Mouse (Mus musculus) brain, embryonic 18.5 days (tissue): ENCODE data around the gene Gm28308.

ENCODE experiments used
- DNase-seq: peaks from one replicate; pipeline ENCODE4 v3.0.0-alpha.2; 2012; ENCODE audit warnings: low read depth, low spot score

Gene Gm28308

DNA sequence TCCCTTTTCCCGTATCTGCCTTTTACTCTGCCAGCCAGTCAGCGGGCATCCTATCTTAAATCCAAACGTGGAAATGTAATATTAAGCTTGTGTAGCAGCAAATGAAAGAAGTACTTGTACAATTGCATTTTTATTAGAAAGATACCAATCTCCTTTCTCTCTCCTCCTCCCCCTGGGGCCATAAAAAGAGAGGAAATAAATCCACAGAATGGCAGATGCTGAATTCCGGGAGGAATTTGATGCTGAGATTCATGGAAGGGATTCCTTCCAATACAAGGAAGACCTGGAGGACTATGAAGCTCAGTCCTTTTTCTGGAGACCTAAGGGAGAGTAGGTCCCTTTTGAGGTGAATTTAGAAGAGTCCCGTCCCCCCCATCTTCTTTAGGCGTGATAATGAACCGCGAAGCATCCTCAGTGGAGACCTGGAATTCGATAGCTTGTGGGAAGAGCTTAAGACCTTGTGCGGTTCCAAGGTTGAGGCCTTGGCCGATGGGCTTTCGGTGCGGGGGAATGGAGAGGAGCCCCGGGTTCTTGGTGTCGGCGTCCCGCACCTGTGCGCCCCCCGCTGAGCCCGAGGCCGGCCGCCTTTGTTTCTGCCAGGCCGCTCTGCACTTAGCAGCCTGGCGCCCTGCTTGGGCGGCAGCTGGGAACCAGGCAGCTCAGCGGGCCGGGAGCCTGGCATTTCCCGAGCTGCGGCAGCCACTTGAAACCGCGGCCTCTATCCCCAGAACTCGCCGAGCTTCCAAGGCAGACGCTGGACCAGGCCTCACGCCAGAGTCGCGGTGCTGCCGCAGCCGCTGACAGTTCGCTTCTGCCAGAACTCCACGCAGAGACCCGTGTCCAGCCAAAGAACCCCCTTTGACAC lies 44.7 kb downstream of the Gm28308 start:
- no peak for DNase-seq

DNA sequence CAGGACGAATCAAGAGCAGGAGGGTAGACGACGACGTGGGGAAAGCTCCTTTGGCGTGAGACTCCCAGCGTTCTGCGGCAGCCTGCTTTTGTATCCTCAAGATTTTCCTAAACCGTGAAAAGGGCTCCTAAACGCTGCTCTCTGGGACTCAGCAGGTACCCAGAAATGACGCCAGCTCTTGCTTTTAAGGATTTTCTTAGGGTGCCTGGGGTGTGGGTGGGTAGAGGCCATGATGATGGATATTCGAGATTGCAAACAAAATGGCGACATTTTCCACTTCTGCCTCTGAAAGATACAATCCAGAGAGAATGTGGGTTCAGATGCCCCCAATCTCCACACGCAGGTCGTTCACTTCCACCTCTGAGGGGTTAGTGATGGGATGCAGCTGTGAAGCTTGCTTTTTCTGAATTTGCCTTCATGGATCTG lies 45.4 kb downstream of the Gm28308 start:
- no peak for DNase-seq

DNA sequence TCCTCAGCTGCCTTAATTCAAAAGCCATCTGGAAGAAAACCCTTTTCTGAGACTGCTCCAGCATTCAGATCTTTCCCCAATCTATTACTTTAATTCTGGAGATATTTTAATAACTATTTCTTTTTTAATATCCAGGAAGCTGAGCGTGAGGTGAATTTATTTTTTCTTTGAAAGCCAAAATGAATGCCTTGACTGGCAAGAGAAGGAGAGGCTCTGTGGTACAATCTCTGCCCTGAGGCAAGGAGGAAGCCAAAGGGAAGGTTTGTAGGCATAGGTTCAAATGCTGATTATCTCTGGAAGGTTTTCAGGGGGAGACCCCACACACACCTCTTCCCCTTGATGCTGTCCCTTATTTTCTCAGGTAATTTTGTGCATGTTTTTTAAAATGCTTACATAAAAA lies 46.0 kb downstream of the Gm28308 start:
- DNase-seq = no peak

- DNase-seq = no peak
Measured at GRCm38 (mm10) chr6:52166431-52167077, 46.6 kb downstream of the Gm28308 start.

DNA sequence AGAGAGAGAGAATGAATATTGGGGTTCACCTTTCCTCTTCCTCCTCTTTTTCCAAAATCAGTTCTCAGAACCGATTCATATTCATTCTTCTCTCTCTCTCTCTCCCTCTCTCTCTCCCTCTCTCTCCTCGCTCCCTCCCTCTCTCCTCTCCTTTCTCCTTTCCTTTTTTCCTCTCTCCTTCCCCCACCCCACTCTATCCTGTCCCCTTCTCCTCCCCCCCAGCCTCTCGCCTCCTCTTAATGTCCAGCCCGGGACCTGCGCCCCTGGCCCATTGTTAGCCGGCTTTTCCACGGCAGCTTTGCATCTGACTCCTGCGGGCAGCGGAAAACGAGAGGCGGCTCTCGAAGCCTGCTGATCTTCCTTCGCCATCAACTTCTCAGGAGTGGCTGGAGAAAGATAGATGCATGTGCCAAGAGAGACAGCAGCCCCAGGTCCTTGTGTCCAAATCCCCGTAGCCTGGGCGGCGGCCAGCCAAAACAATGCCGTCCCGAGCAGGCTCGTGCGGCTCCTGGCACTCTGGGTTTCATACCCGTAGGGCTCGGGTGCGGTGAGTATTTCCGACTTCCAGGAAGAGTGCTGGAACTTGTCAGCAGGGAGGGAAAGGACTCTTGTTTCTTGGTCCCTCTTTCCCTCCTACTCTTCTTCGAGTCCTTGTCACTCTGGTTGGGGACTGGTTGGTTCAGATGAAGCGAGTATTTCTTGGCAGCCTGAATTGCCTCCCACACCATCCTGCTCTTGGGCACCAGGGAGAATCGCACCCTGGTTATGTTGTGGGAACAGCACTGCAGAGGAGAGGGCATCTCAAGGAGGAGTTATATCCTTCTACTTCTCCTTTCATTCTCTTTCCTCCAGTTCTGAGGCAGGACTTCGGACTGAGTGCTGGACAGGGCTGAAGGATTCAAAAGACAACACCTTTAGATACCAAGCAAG lies 47.4 kb downstream of the Gm28308 start:
- DNase-seq = no peak

GRCm38 (mm10) chr6:52164626-52165440 lies 48.3 kb downstream of the Gm28308 start, which contains the start of gene Hoxa2:
TSS of gene Hoxa2 (minus strand) at chr6:52164831.
- no peak for DNase-seq

DNA sequence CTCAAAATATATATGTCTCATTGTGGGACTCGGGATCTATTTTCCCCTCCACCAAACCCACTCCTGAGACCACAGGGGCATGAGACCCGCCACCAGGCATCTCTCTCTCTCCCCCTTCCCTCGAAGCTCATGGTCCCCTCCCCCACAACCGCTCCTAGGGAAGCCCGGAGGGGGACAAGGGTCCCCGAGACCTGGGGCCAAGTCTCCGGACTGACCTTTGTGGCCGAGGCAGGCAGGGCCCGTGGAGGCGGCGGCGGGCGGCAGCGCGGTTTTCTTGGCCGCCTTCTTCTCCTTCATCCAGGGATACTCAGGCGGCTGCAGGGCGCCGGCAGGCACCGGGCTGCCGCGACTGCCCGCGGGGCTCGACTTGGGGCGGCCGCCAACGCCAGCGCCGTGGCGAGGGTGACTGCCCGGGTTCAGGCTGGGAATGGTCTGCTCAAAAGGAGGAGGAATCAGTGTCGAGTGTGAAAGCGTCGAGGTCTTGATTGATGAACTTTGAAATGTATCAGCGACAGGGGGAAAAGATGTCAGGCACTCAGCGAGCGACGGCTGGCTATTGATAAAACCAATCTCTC lies 49.0 kb downstream of the Gm28308 start:
- no peak for DNase-seq

GRCm38 (mm10) chr6:52163366-52164031 lies 49.6 kb downstream of the Gm28308 start:
- no peak for DNase-seq

GRCm38 (mm10) chr6:52162611-52163365 lies 50.4 kb downstream of the Gm28308 start:
- no peak for DNase-seq

DNA sequence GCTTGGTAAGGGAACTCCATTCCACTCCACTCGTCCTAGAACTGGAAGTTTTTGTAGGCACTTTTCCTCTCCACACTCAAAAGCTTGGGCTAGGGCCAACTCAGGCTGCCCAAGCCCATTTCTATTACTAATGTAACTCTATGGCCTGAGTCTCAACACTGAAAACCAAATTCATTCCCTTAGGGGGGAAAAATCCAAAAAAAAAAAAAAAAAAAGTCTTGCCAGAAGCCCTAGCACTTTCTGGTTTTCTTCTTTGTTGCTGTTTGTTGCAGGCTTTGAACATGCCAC lies 51.1 kb downstream of the Gm28308 start:
- DNase-seq = no peak

DNA sequence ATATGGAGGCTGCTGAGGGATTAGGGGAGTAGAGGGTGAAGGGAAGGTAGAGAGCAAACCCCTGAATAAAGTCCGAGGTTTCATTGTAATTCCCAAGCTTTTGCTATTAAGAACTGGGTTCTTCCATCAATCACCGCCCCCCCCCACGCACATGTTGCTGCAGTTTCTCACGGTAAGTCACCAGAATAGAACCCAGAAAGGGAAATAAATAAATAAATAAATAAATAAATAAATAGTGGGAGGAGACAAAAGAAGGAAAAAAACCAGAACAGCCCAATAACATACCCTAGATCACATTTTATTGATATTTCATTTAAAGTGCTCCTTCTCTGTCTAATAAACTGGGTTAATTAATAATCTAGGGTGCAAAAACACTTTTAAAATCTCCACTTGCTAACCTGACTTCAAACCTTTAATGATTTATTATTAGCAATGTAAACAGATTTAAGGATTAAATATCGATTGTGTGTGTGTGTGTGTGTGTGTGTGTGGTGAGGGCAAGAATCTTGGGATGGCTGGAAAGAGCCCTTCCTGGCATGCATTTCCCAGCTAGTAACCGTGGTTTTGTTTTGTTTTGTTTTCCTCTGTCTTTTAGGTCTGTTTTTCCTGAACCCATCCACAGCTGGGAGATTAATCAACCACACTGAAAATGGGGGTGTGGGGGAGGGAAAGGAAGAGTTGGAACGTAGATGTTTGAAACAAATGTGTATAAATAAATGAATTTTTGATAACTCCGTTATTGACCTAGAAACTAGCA lies 51.6 kb downstream of the Gm28308 start:
- DNase-seq = no peak

DNA sequence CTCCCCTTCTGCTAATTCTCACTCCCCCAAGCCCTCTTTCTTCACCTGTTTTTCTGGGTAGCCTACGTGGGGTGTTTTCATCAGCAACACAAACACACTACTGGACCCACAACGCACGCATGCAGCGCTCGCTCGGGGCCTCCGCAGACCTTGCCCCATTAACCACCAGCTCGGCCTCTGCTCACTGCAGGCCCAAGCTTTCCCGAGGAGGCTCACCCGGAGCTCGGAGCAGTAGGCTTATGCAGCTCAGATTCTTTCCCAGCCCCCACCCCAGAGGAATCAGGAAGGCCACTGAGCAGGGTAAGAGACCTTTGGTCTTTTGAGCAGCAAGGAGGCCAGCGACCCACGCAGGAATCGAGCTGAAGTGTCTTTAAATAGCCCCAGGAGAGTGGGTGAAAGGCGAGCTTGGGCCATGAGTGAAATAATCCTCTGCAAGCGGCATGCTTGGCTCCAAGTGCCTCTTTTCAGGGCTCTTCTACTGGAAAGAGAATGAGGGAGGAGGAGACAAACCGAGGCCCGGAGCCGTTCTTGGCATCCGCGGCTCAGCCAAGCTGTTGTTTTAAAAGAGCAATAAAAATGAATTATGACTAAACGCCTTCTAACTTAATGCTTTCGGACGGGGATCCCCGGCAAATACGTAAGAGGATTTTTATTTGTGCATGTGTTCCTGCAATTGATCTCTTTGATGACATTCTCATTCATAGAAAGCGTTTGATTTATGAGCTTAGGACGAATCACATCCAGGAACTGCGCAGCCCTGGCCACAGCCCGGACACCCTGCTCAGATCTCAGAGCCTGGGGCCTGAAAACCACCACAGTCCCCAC lies 52.4 kb downstream of the Gm28308 start:
- no peak for DNase-seq

DNA sequence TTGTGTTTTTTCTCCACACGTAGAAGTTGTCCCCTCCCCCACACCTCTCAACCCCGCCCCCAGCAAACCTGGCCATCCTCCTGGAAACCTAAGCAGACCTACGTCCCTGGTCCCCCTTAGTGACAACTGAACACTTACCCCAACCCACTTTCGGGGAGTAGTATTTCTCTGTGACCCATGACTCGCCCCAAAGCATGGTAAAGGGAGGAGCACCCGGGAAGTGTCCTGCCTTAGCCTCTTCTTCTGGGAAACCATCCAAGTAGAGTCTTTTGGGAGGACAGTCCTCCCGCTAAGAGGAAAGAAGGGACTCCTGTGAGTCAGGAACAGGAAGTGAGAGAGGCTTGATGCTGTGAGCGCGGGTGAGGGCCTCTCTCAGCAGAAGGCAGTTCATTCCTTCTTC lies 53.2 kb downstream of the Gm28308 start:
- no peak for DNase-seq

GRCm38 (mm10) chr6:52159164-52159761 lies 53.9 kb downstream of the Gm28308 start:
- DNase-seq = no peak

DNA sequence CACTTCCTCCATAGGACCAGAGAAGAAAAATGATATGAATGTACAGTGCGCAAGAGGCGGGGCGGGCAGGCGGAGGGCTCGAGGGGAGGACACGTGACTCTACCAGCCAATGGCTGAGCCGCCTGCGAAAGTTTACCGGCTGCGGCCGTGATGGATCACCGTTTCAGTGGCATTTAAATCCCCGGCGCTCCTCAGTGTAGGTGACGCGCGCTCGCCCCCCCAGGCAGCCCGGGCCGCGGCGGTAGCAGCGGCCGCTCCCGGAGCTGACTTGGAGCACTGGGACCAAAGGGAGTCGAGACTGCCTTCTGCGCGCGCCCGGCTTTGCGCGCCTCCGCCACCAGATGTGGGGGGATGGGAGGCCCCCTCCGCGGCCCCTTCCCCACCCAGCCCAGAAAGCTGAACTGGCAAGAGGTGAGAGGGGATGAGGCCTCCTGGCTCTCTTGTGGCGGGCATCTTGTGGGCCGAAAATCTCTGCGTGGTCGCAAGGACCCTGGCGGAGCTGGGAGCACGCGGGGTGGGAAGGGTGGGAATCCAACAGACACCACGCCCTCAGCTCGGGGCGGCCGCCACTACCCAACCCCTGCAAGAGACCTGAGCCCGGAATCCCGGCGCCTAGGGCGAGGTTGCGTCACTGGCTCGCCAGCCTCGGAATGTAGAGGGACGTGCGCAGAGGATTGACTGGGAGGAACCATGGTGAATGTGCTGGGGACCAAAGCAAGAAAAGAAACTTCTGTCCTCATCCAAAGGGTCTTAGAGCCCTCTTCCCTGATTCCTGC lies 54.7 kb downstream of the Gm28308 start, which contains the start of gene Hoxa1:
Gene Hoxa1 (minus strand): TSS at position 42 of the 776 bp plus-strand sequence.
- DNase-seq = no peak

DNA sequence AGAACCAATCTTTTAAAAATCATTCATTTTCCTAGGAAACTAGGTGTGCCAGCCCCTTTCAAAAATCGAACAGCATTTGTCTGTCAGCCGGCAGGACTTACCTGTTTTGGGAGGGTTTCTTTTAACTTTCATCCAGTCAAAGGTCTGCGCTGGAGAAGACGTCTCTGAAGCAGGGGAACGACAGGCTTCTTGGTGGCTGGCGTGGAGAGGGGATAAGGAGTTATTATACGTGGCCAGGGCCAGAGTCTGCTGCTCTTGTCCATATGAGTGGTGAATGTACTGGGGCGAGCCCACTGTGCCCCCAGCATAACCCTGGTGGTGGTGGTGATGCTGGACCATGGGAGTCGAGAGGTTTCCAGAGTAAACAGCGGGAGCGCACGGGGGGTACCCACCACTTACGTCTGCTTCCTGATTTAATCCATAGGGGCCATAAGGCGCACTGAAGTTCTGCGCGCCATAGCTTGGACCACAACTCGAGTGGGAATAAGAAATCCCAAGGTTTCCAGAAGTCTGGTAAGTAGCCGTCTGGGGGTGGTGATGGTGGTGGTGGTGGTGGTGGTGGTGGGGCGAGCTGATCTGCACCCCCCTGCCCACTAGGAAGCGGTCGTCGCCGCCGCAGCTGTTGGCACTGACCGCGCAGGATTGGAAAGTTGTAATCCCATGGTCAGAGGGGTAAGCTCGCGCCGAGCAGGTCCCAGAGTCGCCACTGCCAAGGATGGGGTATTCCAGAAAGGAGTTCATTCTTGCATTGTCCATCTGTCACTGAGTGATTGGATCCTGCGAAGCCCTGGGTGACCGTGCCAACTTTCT lies 55.5 kb downstream of the Gm28308 start:
- no peak for DNase-seq
